In genomic region chr15:79370281-79370843, GRCm38 (mm10) we compare ENCODE assay signal across 17 mouse cellular contexts. TPM values are rescaled to one million over a fixed set of nuclear protein-coding genes. Genes with fewer than 3 reads are reported as not detected.
A peak's percentile ranks its signal among the peaks of the same experiment; 100 is the strongest.
DNase-seq lines count a peak whose midpoint lies in the region; ATAC-seq and TF ChIP-seq lines count a peak whose summit lies in the region.
"Had no signal": no experiment of that assay in that cellular context is flagged by ENCODE, and none has a peak within 500 bp of the region (broad histone marks: within the 10 kb centered on the region; RNA-seq: fewer than 3 reads in every experiment).

No protein-coding gene starts in this region.

- H3K27ac ChIP-seq in heart, embryonic 13.5 days (replicated peaks), result no peak overlapping the region
- H3K27ac ChIP-seq in liver, embryonic 11.5 days (ENCODE audit: low read depth, low read length), result 0 out of 2 replicates have a peak overlapping the region, but pooled peaks have one; percentile 19
- H3K27ac ChIP-seq in liver, postnatal 0 days (ENCODE audit: low read depth), result no peak overlapping the region
- 0 out of 2 replicates have a peak overlapping the region, but pooled peaks have one; percentile 14 for H3K27ac ChIP-seq in liver, embryonic 15.5 days (replicated peaks)
- H3K27ac ChIP-seq: embryonic facial prominence, embryonic 13.5 days; hindbrain, embryonic 14.5 days; limb, embryonic 15.5 days; midbrain, embryonic 13.5 days had no signal

- WGBS in heart, embryonic 13.5 days, result 73% methylated on average over 7 of the region's 7 CpGs
- WGBS in liver, embryonic 11.5 days, result 80% methylated on average over 7 of the region's 7 CpGs
- WGBS in liver, postnatal 0 days (ENCODE audit: insufficient replicate concordance), result 70% methylated on average over 7 of the region's 7 CpGs
- 61% methylated on average over 7 of the region's 7 CpGs for WGBS in liver, embryonic 15.5 days (ENCODE audit: insufficient replicate concordance)

- no peak for TF ChIP-seq CTCF in liver, postnatal 0 days (IDR thresholded peaks at IDR 0.05; ENCODE audit: low read depth)

- no peak for ATAC-seq in heart, embryonic 13.5 days (ENCODE audit: extremely low read depth, insufficient number of reproducible peaks, low FRiP score, low TSS enrichment)
- no peak for ATAC-seq in liver, embryonic 11.5 days (replicated peaks; ENCODE audit: low FRiP score)
- no peak for ATAC-seq in liver, postnatal 0 days
- ATAC-seq in common myeloid progenitor, adult 5-6 weeks (replicated peaks; ENCODE audit: low read depth, poor library complexity, severe bottlenecking), result peak; percentile 75
- ATAC-seq in liver, embryonic 15.5 days (ENCODE audit: insufficient read depth), result no peak

- no peak for TF ChIP-seq EP300 in liver, postnatal 0 days (IDR thresholded peaks at IDR 0.05; ENCODE audit: low read depth)

- H3K4me2 ChIP-seq in heart, embryonic 13.5 days, result no peak overlapping the region
- H3K4me2 ChIP-seq in liver, embryonic 11.5 days, result no peak overlapping the region
- no peak overlapping the region for H3K4me2 ChIP-seq in liver, postnatal 0 days (ENCODE audit: low read depth, low read length)
- H3K4me2 ChIP-seq in liver, embryonic 15.5 days, result no peak overlapping the region
- H3K4me2 ChIP-seq: embryonic facial prominence, embryonic 13.5 days; hindbrain, embryonic 14.5 days; limb, embryonic 15.5 days; midbrain, embryonic 13.5 days had no signal

- DNase-seq in heart, postnatal 36 days, result no peak
- DNase-seq in liver, embryonic 11.5 days (ENCODE audit: low spot score), result no peak
- no peak for DNase-seq in liver, postnatal 0 days
- no peak for DNase-seq in cerebellum, adult 18-20 months
- no peak for DNase-seq in cerebellum, postnatal 25 days
- DNase-seq: B cell, adult 2 months; cerebellum, adult 11 months; kidney, postnatal 10 days; right cerebral cortex, postnatal 14 days; thymus, adult 18-20 months had no signal

- peaks cover 94% of the 10 kb centered on the region for H3K36me3 ChIP-seq in heart, embryonic 13.5 days
- H3K36me3 ChIP-seq in liver, embryonic 11.5 days (ENCODE audit: control insufficient read depth, insufficient read depth, low read length), result peaks cover 20% of the 10 kb centered on the region
- peaks cover 9% of the 10 kb centered on the region; the same call in 1 of the 2 replicates for H3K36me3 ChIP-seq in liver, postnatal 0 days (replicated peaks; ENCODE audit: insufficient read depth, low read length)
- H3K36me3 ChIP-seq in liver, embryonic 15.5 days (replicated peaks), result 0 out of 2 replicates have a peak, but pooled peaks cover 14% of the 10 kb centered on the region

- peaks cover 27% of the 10 kb centered on the region for H3K4me1 ChIP-seq in heart, embryonic 13.5 days
- H3K4me1 ChIP-seq in liver, embryonic 11.5 days (replicated peaks; ENCODE audit: control insufficient read depth, insufficient read depth, low read length), result peaks cover 13% of the 10 kb centered on the region
- peaks cover 23% of the 10 kb centered on the region for H3K4me1 ChIP-seq in liver, postnatal 0 days (ENCODE audit: insufficient read depth)
- H3K4me1 ChIP-seq in liver, embryonic 15.5 days (replicated peaks), result peaks cover 24% of the 10 kb centered on the region

- no peaks in the 10 kb centered on the region for H3K27me3 ChIP-seq in heart, embryonic 13.5 days (replicated peaks)
- no peaks in the 10 kb centered on the region for H3K27me3 ChIP-seq in liver, embryonic 11.5 days (replicated peaks; ENCODE audit: control insufficient read depth, insufficient read depth, low read length)
- no peaks in the 10 kb centered on the region for H3K27me3 ChIP-seq in liver, postnatal 0 days (ENCODE audit: insufficient read depth, low read length)
- H3K27me3 ChIP-seq in liver, embryonic 15.5 days, result no peaks in the 10 kb centered on the region
- H3K27me3 ChIP-seq: embryonic facial prominence, embryonic 13.5 days; limb, embryonic 15.5 days; midbrain, embryonic 13.5 days had no signal

- H3K9me3 ChIP-seq in heart, embryonic 13.5 days, result no peaks in the 10 kb centered on the region
- no peaks in the 10 kb centered on the region for H3K9me3 ChIP-seq in liver, embryonic 11.5 days (ENCODE audit: control insufficient read depth, low read length)
- no peaks in the 10 kb centered on the region for H3K9me3 ChIP-seq in liver, postnatal 0 days (ENCODE audit: low read length)
- no peaks in the 10 kb centered on the region for H3K9me3 ChIP-seq in liver, embryonic 15.5 days (replicated peaks)
- H3K9me3 ChIP-seq: embryonic facial prominence, embryonic 13.5 days; limb, embryonic 15.5 days; midbrain, embryonic 13.5 days had no signal

- intact Hi-C loops in heart, postnatal 36 days (cut with DNase I), result no loop called here

- peak overlapping the region; percentile 48 for H3K9ac ChIP-seq in heart, embryonic 13.5 days
- no peak overlapping the region for H3K9ac ChIP-seq in liver, embryonic 11.5 days (ENCODE audit: low read depth, low read length)
- H3K9ac ChIP-seq in liver, postnatal 0 days (replicated peaks), result no peak overlapping the region; the same call in 1 of the 2 replicates
- no peak overlapping the region for H3K9ac ChIP-seq in liver, embryonic 15.5 days
- H3K9ac ChIP-seq: embryonic facial prominence, embryonic 13.5 days; hindbrain, embryonic 14.5 days; limb, embryonic 15.5 days; midbrain, embryonic 13.5 days had no signal

- no peak overlapping the region for H3K4me3 ChIP-seq in heart, embryonic 13.5 days
- no peak overlapping the region for H3K4me3 ChIP-seq in liver, embryonic 11.5 days (ENCODE audit: low read depth, low read length)
- no peak overlapping the region for H3K4me3 ChIP-seq in liver, postnatal 0 days (ENCODE audit: low read depth, low read length)
- H3K4me3 ChIP-seq in liver, embryonic 15.5 days (replicated peaks), result no peak overlapping the region
- H3K4me3 ChIP-seq: embryonic facial prominence, embryonic 13.5 days; limb, embryonic 15.5 days; midbrain, embryonic 13.5 days had no signal

RNA-seq across cellular contexts. Expression of gene Maff, which starts 23.9 kb away (rescaled TPM):
- 1.7 and 2.0 TPM in 2 replicates for polyA plus RNA-seq in heart, embryonic 13.5 days (2015; fragmentation: Nextera tagmentation; extraction: Ambion mirVana)
- total RNA-seq in heart, postnatal 36 days (2021), result 10 to 100 TPM in 1 of 2 experiments, 1 to 10 TPM in 1; 9.0 to 10.5 TPM
- polyA plus RNA-seq in liver, embryonic 11.5 days (2014; fragmentation: Nextera tagmentation; extraction: Ambion mirVana), result 3.1 and 3.5 TPM in 2 replicates
- polyA plus RNA-seq in liver, postnatal 0 days (2015; fragmentation: Nextera tagmentation; extraction: Ambion mirVana), result 0.94 and 1.1 TPM in 2 replicates
- total RNA-seq in common myeloid progenitor, adult 5-6 weeks (2017), result 5.8 and 11.7 TPM in 2 replicates
- 2.1 and 2.6 TPM in 2 replicates for polyA plus RNA-seq in liver, embryonic 15.5 days (2015; fragmentation: Nextera tagmentation; extraction: Ambion mirVana)

RNA-seq across cellular contexts. Expression of gene Tmem184b, which starts 33.0 kb away (rescaled TPM):
- 65.8 and 72.7 TPM in 2 replicates for polyA plus RNA-seq in heart, embryonic 13.5 days (2015; fragmentation: Nextera tagmentation; extraction: Ambion mirVana)
- 10 to 100 TPM; 37.0 to 43.0 TPM for total RNA-seq in heart, postnatal 36 days (2021)
- 36.4 and 38.8 TPM in 2 replicates for polyA plus RNA-seq in liver, embryonic 11.5 days (2014; fragmentation: Nextera tagmentation; extraction: Ambion mirVana)
- 6.6 and 8.4 TPM in 2 replicates for polyA plus RNA-seq in liver, postnatal 0 days (2015; fragmentation: Nextera tagmentation; extraction: Ambion mirVana)
- 3.4 and 4.2 TPM in 2 replicates for total RNA-seq in common myeloid progenitor, adult 5-6 weeks (2017)
- 11.6 and 11.7 TPM in 2 replicates for polyA plus RNA-seq in liver, embryonic 15.5 days (2015; fragmentation: Nextera tagmentation; extraction: Ambion mirVana)

RNA-seq across cellular contexts. Expression of gene Pla2g6, which starts 42.2 kb away (rescaled TPM):
- 12.2 and 12.7 TPM in 2 replicates for polyA plus RNA-seq in heart, embryonic 13.5 days (2015; fragmentation: Nextera tagmentation; extraction: Ambion mirVana)
- 1 to 10 TPM; 8.1 to 8.7 TPM for total RNA-seq in heart, postnatal 36 days (2021)
- 27.7 and 28.1 TPM in 2 replicates for polyA plus RNA-seq in liver, embryonic 11.5 days (2014; fragmentation: Nextera tagmentation; extraction: Ambion mirVana)
- polyA plus RNA-seq in liver, postnatal 0 days (2015; fragmentation: Nextera tagmentation; extraction: Ambion mirVana), result 18.5 and 18.8 TPM in 2 replicates
- 7.8 and 16.9 TPM in 2 replicates for total RNA-seq in common myeloid progenitor, adult 5-6 weeks (2017)
- 14.8 and 15.6 TPM in 2 replicates for polyA plus RNA-seq in liver, embryonic 15.5 days (2015; fragmentation: Nextera tagmentation; extraction: Ambion mirVana)

Comparison
In these comparisons a context has a peak if more than half of its experiments do, and no peak if none do; other contexts are left out.
1. H3K27ac ChIP-seq: peak in liver, embryonic 11.5 days (single experiment) and liver, embryonic 15.5 days (single experiment); none in heart, embryonic 13.5 days (single experiment) and liver, postnatal 0 days (single experiment).